Mouse (Mus musculus): ENCODE measurements around the gene Ptma.
"Not testable (repeated sequence)": the region's sequence is repeated elsewhere in the genome, so short reads cannot be mapped to it uniquely, and the experiment has no call there.

Gene Ptma

GRCm38 (mm10) chr1:86520361-86520760, 6.2 kb upstream of the Ptma start:
- peak; percentile 26 for DNase-seq (ENCODE audit: low read depth)

GRCm38 (mm10) chr1:86522286-86522871, 4.1 kb upstream of the Ptma start:
- DNase-seq (ENCODE audit: low read depth), result peak; percentile 87

GRCm38 (mm10) chr1:86523776-86524618, 2.5 kb upstream of the Ptma start:
- DNase-seq (ENCODE audit: low read depth), result no peak

- peak; percentile 97 for DNase-seq (ENCODE audit: low read depth)
Observed at GRCm38 (mm10) chr1:86524619-86525498, 1.7 kb upstream of the Ptma start.

- DNase-seq (ENCODE audit: low read depth), result peak; percentile 93
Observed at GRCm38 (mm10) chr1:86525499-86526115, 919 bp upstream of the Ptma start.

GRCm38 (mm10) chr1:86526789-86527598, 468 bp downstream of the Ptma start:
- peak; percentile 40 for DNase-seq (ENCODE audit: low read depth)

GRCm38 (mm10) chr1:86527599-86528486, 1.3 kb downstream of the Ptma start:
- peak; percentile 84 for DNase-seq (ENCODE audit: low read depth)

GRCm38 (mm10) chr1:86528571-86529180, 2.1 kb downstream of the Ptma start:
- peak; percentile 71 for DNase-seq (ENCODE audit: low read depth)

GRCm38 (mm10) chr1:86529590-86529989, 3.1 kb downstream of the Ptma start:
- peak; percentile 62 for DNase-seq (ENCODE audit: low read depth)

- peak; percentile 75 for DNase-seq (ENCODE audit: low read depth)
Observed at GRCm38 (mm10) chr1:86530871-86531546, 4.5 kb downstream of the Ptma start.

- DNase-seq (ENCODE audit: low read depth), result no peak
Observed at GRCm38 (mm10) chr1:86531547-86532321, 5.2 kb downstream of the Ptma start.

GRCm38 (mm10) chr1:86532362-86533051, 6.0 kb downstream of the Ptma start:
- peak; percentile 96 for DNase-seq (ENCODE audit: low read depth)

- DNase-seq (ENCODE audit: low read depth), result peak; percentile 65
Observed at GRCm38 (mm10) chr1:86533411-86534130, 7.0 kb downstream of the Ptma start.

GRCm38 (mm10) chr1:86538383-86538782, 11.9 kb downstream of the Ptma start:
- peak; percentile 73 for DNase-seq (ENCODE audit: low read depth)

- not testable (repeated sequence) for DNase-seq (ENCODE audit: low read depth)
Observed at GRCm38 (mm10) chr1:86539583-86539982, 13.1 kb downstream of the Ptma start.

- DNase-seq (ENCODE audit: low read depth), result peak; percentile 27
Observed at GRCm38 (mm10) chr1:86542584-86542983, 16.1 kb downstream of the Ptma start.

- DNase-seq (ENCODE audit: low read depth), result no peak
Observed at GRCm38 (mm10) chr1:86546797-86547196, 20.3 kb downstream of the Ptma start.

Data from 416B (cell line).